Mouse (Mus musculus): ENCODE results near the gene Tbc1d2. TPM values are rescaled to one million over a fixed set of nuclear protein-coding genes. Genes with fewer than 3 reads are reported as not detected.

The Tbc1d2 gene
- 1.0 and 1.5 TPM in 2 replicates for polyA plus RNA-seq (2012; rRNA removed)

DNA sequence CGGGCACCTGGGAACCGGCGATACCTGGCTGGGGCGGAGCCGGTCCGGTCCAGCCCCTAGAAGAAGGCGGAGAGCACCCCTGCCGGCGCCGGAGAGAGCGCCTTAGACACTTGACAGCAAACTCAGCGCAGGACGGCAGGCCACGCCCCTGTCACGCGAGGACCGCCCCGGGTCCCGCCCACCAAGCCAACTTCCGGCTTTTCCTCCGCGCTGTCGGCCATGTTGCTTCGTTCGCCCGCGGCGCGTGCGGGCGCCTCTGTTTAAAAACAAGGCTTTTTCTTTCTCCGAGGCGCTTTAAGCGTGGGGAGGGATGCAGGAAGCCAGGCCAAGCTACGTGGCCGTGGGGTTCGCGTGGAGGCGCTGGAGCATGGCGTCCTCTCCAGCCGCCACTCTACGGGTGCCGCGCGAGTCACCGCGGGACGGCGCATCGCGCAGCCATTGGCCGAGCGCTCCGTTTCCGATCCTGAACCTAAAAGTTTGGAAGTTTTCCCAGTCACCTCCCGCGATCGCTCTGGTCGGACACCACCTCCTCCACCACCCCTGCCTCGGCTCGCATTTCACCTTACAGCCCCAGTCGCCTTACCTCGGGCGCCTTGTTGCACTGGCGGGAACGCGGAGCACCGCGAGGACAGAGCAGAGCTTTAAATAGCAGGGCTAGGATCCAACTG, at the start of gene Tbc1d2:
TSS of gene Tbc1d2 (minus strand) at position 124 of the 668 bp plus-strand sequence.

DNA sequence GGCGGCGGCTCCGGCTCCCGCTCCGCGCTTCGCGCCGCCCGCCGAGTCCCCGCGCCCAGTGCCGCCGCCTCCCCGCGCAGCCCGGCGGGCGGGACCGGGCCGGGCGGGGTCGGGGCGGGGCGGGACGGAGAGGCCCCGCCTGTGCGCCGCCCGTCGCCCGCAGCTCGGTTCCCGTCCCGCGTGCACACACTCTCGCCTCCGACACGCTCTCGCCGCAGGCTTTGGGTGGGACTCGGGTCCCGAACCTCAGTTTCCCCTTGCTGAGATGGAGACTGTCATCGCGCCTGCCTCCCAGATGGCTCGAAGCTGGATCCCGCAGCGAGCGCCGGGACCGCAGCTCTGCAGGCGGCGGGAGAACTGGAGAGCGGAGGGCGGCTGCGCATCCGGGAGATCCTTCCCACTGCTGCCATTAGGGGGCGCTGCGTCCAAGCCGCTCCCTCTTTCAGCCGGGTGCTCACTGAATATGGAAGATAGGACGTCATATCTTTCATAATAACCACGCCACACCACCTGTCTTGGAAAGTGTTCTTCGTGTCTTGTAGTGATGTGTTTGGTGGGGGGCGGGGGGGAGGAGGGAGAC, 48.1 kb downstream of the Tbc1d2 start, which contains the start of gene Coro2a:
TSS of gene Coro2a (minus strand) at position 359 of the 580 bp plus-strand sequence.

Other genes starting within 250 kb of the Tbc1d2 start
- gene Hemgn, start 236.7 kb downstream of the Tbc1d2 start, polyA plus RNA-seq (2012; rRNA removed): 103 and 104 TPM in 2 replicates
- gene Anp32b, start 199.3 kb downstream of the Tbc1d2 start, polyA plus RNA-seq (2012; rRNA removed): 52.5 and 69.8 TPM in 2 replicates
- gene Nans, start 161.0 kb downstream of the Tbc1d2 start, polyA plus RNA-seq (2012; rRNA removed): 25.5 and 25.8 TPM in 2 replicates
- gene Trim14, start 114.1 kb downstream of the Tbc1d2 start, polyA plus RNA-seq (2012; rRNA removed): 8.8 and 9.5 TPM in 2 replicates
- 2.8 and 3.0 TPM in 2 replicates for gene Coro2a, start 48.0 kb downstream of the Tbc1d2 start, polyA plus RNA-seq (2012; rRNA removed)

All from liver, embryonic 18 days (tissue).